Mouse (Mus musculus): ENCODE results near the gene St6galnac3.

GRCm38 (mm10) chr3:153399574-153399973, 325.4 kb downstream of the St6galnac3 start:
- no peak for TF ChIP-seq CTCF (IDR thresholded peaks at IDR 0.05; ENCODE audit: control insufficient read depth, insufficient read depth, low read length)
- TF ChIP-seq POLR2A (IDR thresholded peaks at IDR 0.05; ENCODE audit: borderline replicate concordance, control insufficient read depth, low read depth, low read length), result no peak

Measured in bone marrow, adult 2 months (tissue).